Mouse (Mus musculus) brain, embryonic 14.5 days (tissue): ENCODE results near the gene Pitpnc1.

Experiments used
- CTCF ChIP-seq: fragments of 200-500 bp; IDR thresholded peaks from 2 replicates; pipeline ENCODE4 v1.5.1; 2012; ENCODE audit warnings: inconsistent platforms, mild to moderate bottlenecking, moderate library complexity, borderline replicate concordance; ENCODE audit not compliant: insufficient read depth, insufficient read length; ENCODE audit errors: extremely low read depth
- POLR2A ChIP-seq: fragments of 200-500 bp; IDR thresholded peaks from 2 replicates; pipeline ENCODE4 v1.6.1; 2012; ENCODE audit warnings: mild to moderate bottlenecking, inconsistent platforms, borderline replicate concordance; ENCODE audit not compliant: poor library complexity, insufficient read depth, insufficient read length, severe bottlenecking; ENCODE audit errors: extremely low read depth

GRCm38 (mm10) chr11:107410090-107410732, 60.3 kb downstream of the Pitpnc1 start:
- TF ChIP-seq CTCF (no peak), POLR2A (no peak)
